In the genomic region with DNA sequence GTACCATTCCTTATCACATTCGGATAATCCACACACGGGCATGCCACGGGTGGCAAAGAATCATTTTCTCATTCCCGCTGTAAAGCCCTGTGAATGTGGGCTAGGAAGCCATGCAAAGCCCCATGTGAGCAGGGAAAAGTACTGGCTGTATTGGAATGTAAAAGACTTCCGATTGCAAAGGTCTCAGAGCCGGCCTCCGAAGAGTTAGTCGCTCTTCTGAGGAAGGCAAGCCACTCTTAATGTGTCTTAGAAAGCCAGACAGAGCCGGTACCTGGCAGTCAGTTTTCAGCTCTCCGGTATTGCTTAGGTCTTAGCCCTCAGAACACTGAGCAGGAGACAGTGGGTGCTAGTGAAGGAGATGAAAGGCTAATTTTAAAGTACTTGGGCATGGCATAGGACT, we compare ENCODE assay signal across 25 mouse cellular contexts. TPM values are rescaled to one million over a fixed set of nuclear protein-coding genes. Genes with fewer than 3 reads are reported as not detected.
A peak's percentile ranks its signal among the peaks of the same experiment; 100 is the strongest.
DNase-seq lines count a peak whose midpoint lies in the region; ATAC-seq lines count a peak whose summit lies in the region.
"Had no signal": no experiment of that assay in that cellular context is flagged by ENCODE, and none has a peak within 500 bp of the region (broad histone marks: within the 10 kb centered on the region; RNA-seq: fewer than 3 reads in every experiment).

No protein-coding gene starts in this region.

- H3K27me3 ChIP-seq in heart, embryonic 15.5 days = no peaks in the 10 kb centered on the region
- H3K27me3 ChIP-seq in heart, embryonic 11.5 days (ENCODE audit: control insufficient read depth, insufficient read depth, low read length) = no peaks in the 10 kb centered on the region
- H3K27me3 ChIP-seq in neural tube, embryonic 15.5 days (replicated peaks) = no peaks in the 10 kb centered on the region
- H3K27me3 ChIP-seq: embryonic facial prominence, embryonic 13.5 days; forebrain, embryonic 12.5 days; forebrain, embryonic 15.5 days; hindbrain, embryonic 13.5 days; intestine, embryonic 15.5 days had no signal

- no peaks in the 10 kb centered on the region for H3K9me3 ChIP-seq in heart, embryonic 15.5 days (replicated peaks)
- H3K9me3 ChIP-seq in heart, embryonic 11.5 days (replicated peaks; ENCODE audit: control insufficient read depth, low read length) = no peaks in the 10 kb centered on the region
- H3K9me3 ChIP-seq in neural tube, embryonic 15.5 days (replicated peaks) = no peaks in the 10 kb centered on the region
- H3K9me3 ChIP-seq: embryonic facial prominence, embryonic 13.5 days; forebrain, embryonic 12.5 days; forebrain, embryonic 15.5 days; hindbrain, embryonic 10.5 days; hindbrain, embryonic 13.5 days; intestine, embryonic 15.5 days had no signal

- H3K4me3 ChIP-seq in heart, embryonic 15.5 days = no peak overlapping the region
- no peak overlapping the region for H3K4me3 ChIP-seq in heart, embryonic 11.5 days (ENCODE audit: low read depth, low read length)
- H3K4me3 ChIP-seq in neural tube, embryonic 15.5 days (replicated peaks) = no peak overlapping the region
- H3K4me3 ChIP-seq: embryonic facial prominence, embryonic 13.5 days; erythroblast, embryonic 14.5 days; forebrain, embryonic 12.5 days; forebrain, embryonic 15.5 days; heart, adult 2 months; hindbrain, embryonic 10.5 days; hindbrain, embryonic 13.5 days; intestine, embryonic 15.5 days had no signal

- no peak for ATAC-seq in heart, embryonic 15.5 days (replicated peaks; ENCODE audit: insufficient number of reproducible peaks, insufficient read depth, low FRiP score, low read depth)
- no peak for ATAC-seq in heart, embryonic 11.5 days (replicated peaks; ENCODE audit: insufficient number of reproducible peaks, low FRiP score, low TSS enrichment)
- ATAC-seq in neural tube, embryonic 15.5 days (ENCODE audit: low FRiP score) = no peak
- ATAC-seq: CD4-positive, CD25-positive, alpha-beta regulatory T cell, adult 4 months; forebrain, embryonic 15.5 days; hindbrain, embryonic 16.5 days; intestine, embryonic 15.5 days had no signal

- 64% methylated on average over 10 of the region's 10 CpGs for whole genome bisulfite sequencing in heart, embryonic 15.5 days
- WGBS in heart, embryonic 11.5 days (ENCODE audit: insufficient replicate concordance) = 72% methylated on average over 10 of the region's 10 CpGs
- WGBS in neural tube, embryonic 15.5 days = 83% methylated on average over 10 of the region's 10 CpGs

- no peaks in the 10 kb centered on the region for H3K36me3 ChIP-seq in heart, embryonic 15.5 days
- H3K36me3 ChIP-seq in heart, embryonic 11.5 days (ENCODE audit: control insufficient read depth, insufficient read depth, low read length) = no peaks in the 10 kb centered on the region
- no peaks in the 10 kb centered on the region for H3K36me3 ChIP-seq in neural tube, embryonic 15.5 days
- H3K36me3 ChIP-seq: embryonic facial prominence, embryonic 13.5 days; forebrain, embryonic 12.5 days; forebrain, embryonic 15.5 days; hindbrain, embryonic 10.5 days; hindbrain, embryonic 13.5 days; intestine, embryonic 15.5 days had no signal

- no peak overlapping the region for H3K9ac ChIP-seq in heart, embryonic 15.5 days
- no peak overlapping the region for H3K9ac ChIP-seq in heart, embryonic 11.5 days (ENCODE audit: low read depth, low read length)
- H3K9ac ChIP-seq in neural tube, embryonic 15.5 days (replicated peaks) = no peak overlapping the region
- H3K9ac ChIP-seq: embryonic facial prominence, embryonic 13.5 days; forebrain, embryonic 12.5 days; forebrain, embryonic 15.5 days; hindbrain, embryonic 13.5 days; intestine, embryonic 15.5 days had no signal

- H3K4me1 ChIP-seq in heart, embryonic 15.5 days (replicated peaks) = peaks cover 18% of the 10 kb centered on the region
- H3K4me1 ChIP-seq in heart, embryonic 11.5 days (ENCODE audit: control insufficient read depth, insufficient read depth, low read length) = 0 out of 2 replicates have a peak, but pooled peaks cover 2% of the 10 kb centered on the region
- peaks cover 4% of the 10 kb centered on the region for H3K4me1 ChIP-seq in neural tube, embryonic 15.5 days
- H3K4me1 ChIP-seq: embryonic facial prominence, embryonic 13.5 days; forebrain, embryonic 12.5 days; forebrain, embryonic 15.5 days; intestine, embryonic 15.5 days had no signal

- DNase-seq in ES-CJ7 (ENCODE audit: low read depth, low spot score) (peak; percentile 74), ZHBTc4 (ENCODE audit: low read depth, low spot score) (peak; percentile 83)
- DNase-seq in right cerebral cortex, adult 18-20 months = no peak
- DNase-seq: adrenal gland, adult 2 months; adrenal gland, postnatal 14 days; cerebellum, adult 11 months; cerebellum, adult 2 months; cerebellum, adult 9-11 months; cerebellum, postnatal 25 days; heart, adult 2 months; heart, postnatal 10 days; heart, postnatal 36 days; kidney, adult 11 months had no signal

- no peak overlapping the region for H3K4me2 ChIP-seq in heart, embryonic 15.5 days
- no peak overlapping the region for H3K4me2 ChIP-seq in heart, embryonic 11.5 days
- no peak overlapping the region for H3K4me2 ChIP-seq in neural tube, embryonic 15.5 days
- H3K4me2 ChIP-seq: embryonic facial prominence, embryonic 13.5 days; forebrain, embryonic 12.5 days; forebrain, embryonic 15.5 days; hindbrain, embryonic 13.5 days; intestine, embryonic 15.5 days had no signal

- H3K27ac ChIP-seq in heart, embryonic 15.5 days = 0 out of 2 replicates have a peak overlapping the region, but pooled peaks have one; percentile 21
- H3K27ac ChIP-seq in heart, embryonic 11.5 days (ENCODE audit: low read depth, low read length) = no peak overlapping the region
- H3K27ac ChIP-seq in neural tube, embryonic 15.5 days (replicated peaks) = no peak overlapping the region
- H3K27ac ChIP-seq: embryonic facial prominence, embryonic 13.5 days; forebrain, embryonic 12.5 days; forebrain, embryonic 15.5 days; heart, adult 2 months; hindbrain, embryonic 10.5 days; hindbrain, embryonic 13.5 days; intestine, embryonic 15.5 days had no signal

RNA-seq across cellular contexts. Expression of gene Rcan2, which starts 16.0 kb away (rescaled TPM):
- 56.1 and 56.4 TPM in 2 replicates for polyA plus RNA-seq in heart, embryonic 15.5 days (2015; fragmentation: Nextera tagmentation; extraction: Ambion mirVana)
- polyA plus RNA-seq in heart, embryonic 11.5 days (2014; fragmentation: Nextera tagmentation; extraction: Ambion mirVana) = 28.7 and 32.4 TPM in 2 replicates
- polyA plus RNA-seq in neural tube, embryonic 15.5 days (2015; fragmentation: Nextera tagmentation; extraction: Ambion mirVana) = 118 and 139 TPM in 2 replicates
- polyA plus RNA-seq: CD4-positive, CD25-positive, alpha-beta regulatory T cell, adult 4 months; erythroblast, embryonic 14.5 days had no signal
